Mouse (Mus musculus) testis, adult 2 months (tissue): ENCODE data around the gene Tex38. TPM values are rescaled to one million over a fixed set of nuclear protein-coding genes. Genes with fewer than 3 reads are reported as not detected.

Experiments
- H3K27ac ChIP-seq: fragments of 200-500 bp; 2 replicates; pipeline ENCODE4 v1.5.1; 2012; ENCODE audit warnings: low read depth, low read length; ENCODE audit not compliant: control insufficient read depth, insufficient read depth
- H3K27me3 ChIP-seq: fragments of 200-500 bp; 2 replicates; pipeline ENCODE4 v1.6.1; 2012; ENCODE audit warnings: mild to moderate bottlenecking, low read length, moderate library complexity; ENCODE audit not compliant: control insufficient read depth, insufficient read depth
- H3K36me3 ChIP-seq: fragments of 200-500 bp; 2 replicates; pipeline ENCODE4 v1.6.1; 2012; ENCODE audit warnings: mild to moderate bottlenecking, low read length; ENCODE audit not compliant: control insufficient read depth, insufficient read depth
- H3K4me1 ChIP-seq: fragments of 200-500 bp; 2 replicates; pipeline ENCODE4 v1.6.1; 2012; ENCODE audit warnings: low read length; ENCODE audit not compliant: control insufficient read depth, insufficient read depth
- H3K4me3 ChIP-seq: fragments of 200-500 bp; 2 replicates; pipeline ENCODE4 v1.5.1; 2012; ENCODE audit warnings: low read depth, mild to moderate bottlenecking, low read length, moderate library complexity, mixed read lengths; ENCODE audit not compliant: control insufficient read depth
- CTCF ChIP-seq: fragments of 200-500 bp; IDR thresholded peaks from 2 replicates; pipeline ENCODE4 v1.5.1; 2012; ENCODE audit warnings: low read depth, mild to moderate bottlenecking, inconsistent platforms, low read length, moderate library complexity; ENCODE audit not compliant: control insufficient read depth, insufficient read depth, insufficient replicate concordance
- POLR2A ChIP-seq: fragments of 200-500 bp; IDR thresholded peaks from 2 replicates; pipeline ENCODE4 v1.6.1; 2012; ENCODE audit warnings: low read depth, mild to moderate bottlenecking, inconsistent platforms, low read length, moderate library complexity; ENCODE audit not compliant: control insufficient read depth
- polyA plus RNA-seq: library from polyadenylated mRNA; depleted of rRNA; stranded (reverse); fragments of >200 nt; gene quantifications from 2 replicates; pipeline ENCODE4 v1.2.3, GENCODE M21; 2012; rRNA removed

The Tex38 gene
- 71.9 and 78.8 TPM in 2 replicates for polyA plus RNA-seq

- Histone ChIP-seq H3K27me3 (no peaks in the 10 kb centered on the region), H3K27ac (peak within 1 kb of the TSS; percentile 80; the same call in 1 of the 2 replicates), H3K4me1 (peaks cover 9% of the 10 kb centered on the region; the same call in 1 of the 2 replicates), H3K36me3 (no peaks in the 10 kb centered on the region), H3K4me3 (peak within 1 kb of the TSS; percentile 75)
- no peak for TF ChIP-seq CTCF
These were observed at the start of gene Tex38 for GRCm38 (mm10) chr4:115780918-115781317. Gene Tex38 (minus strand): TSS chr4:115781018.

GRCm38 (mm10) chr4:115830491-115830890 is 49.7 kb upstream of the Tex38 start:
- no peak for TF ChIP-seq CTCF
- no peak overlapping the region for H3K27ac ChIP-seq
- H3K36me3 ChIP-seq, result no peaks in the 10 kb centered on the region
- no peak overlapping the region for H3K4me3 ChIP-seq
- H3K4me1 ChIP-seq, result peaks cover 11% of the 10 kb centered on the region
- H3K27me3 ChIP-seq, result no peaks in the 10 kb centered on the region

- no peak for TF ChIP-seq POLR2A
- H3K4me3 ChIP-seq, result peak overlapping the region; percentile 88
- H3K4me1 ChIP-seq, result peaks cover 11% of the 10 kb centered on the region
- H3K36me3 ChIP-seq, result no peaks in the 10 kb centered on the region
- H3K27ac ChIP-seq, result no peak overlapping the region
- no peaks in the 10 kb centered on the region for H3K27me3 ChIP-seq
These were observed 47.7 kb upstream of the Tex38 start for GRCm38 (mm10) chr4:115828572-115828902.

- peak within 1 kb of the TSS; percentile 88 for H3K4me3 ChIP-seq
- TF ChIP-seq POLR2A, result no peak
- no peaks in the 10 kb centered on the region for H3K27me3 ChIP-seq
- H3K27ac ChIP-seq, result peak within 1 kb of the TSS; percentile 67
- H3K36me3 ChIP-seq, result no peaks in the 10 kb centered on the region
- peaks cover 11% of the 10 kb centered on the region for H3K4me1 ChIP-seq
These were observed 47.2 kb upstream of the Tex38 start, which contains the start of gene Mob3c for GRCm38 (mm10) chr4:115827888-115828571. Gene Mob3c (plus strand): TSS chr4:115828092.

- H3K27ac ChIP-seq, result no peak overlapping the region
- peak overlapping the region; percentile 88 for H3K4me3 ChIP-seq
- peaks cover 11% of the 10 kb centered on the region for H3K4me1 ChIP-seq
- H3K36me3 ChIP-seq, result no peaks in the 10 kb centered on the region
- TF ChIP-seq POLR2A (no peak), CTCF (no peak)
- no peaks in the 10 kb centered on the region for H3K27me3 ChIP-seq
These were observed 46.7 kb upstream of the Tex38 start for GRCm38 (mm10) chr4:115827535-115827887.

- no peak overlapping the region for H3K4me3 ChIP-seq
- no peak overlapping the region for H3K27ac ChIP-seq
These were observed 46.2 kb upstream of the Tex38 start for GRCm38 (mm10) chr4:115827066-115827465.

GRCm38 (mm10) chr4:115825271-115825670 is 44.5 kb upstream of the Tex38 start:
- Histone ChIP-seq H3K27me3 (no peaks in the 10 kb centered on the region), H3K4me3 (no peak overlapping the region), H3K36me3 (no peaks in the 10 kb centered on the region), H3K4me1 (peaks cover 11% of the 10 kb centered on the region), H3K27ac (no peak overlapping the region)
- TF ChIP-seq POLR2A (no peak), CTCF (no peak)

More at GRCm38 (mm10) chr4:115827066-115827465, 46.2 kb upstream of the Tex38 start:
- no peak for TF ChIP-seq CTCF
- no peak for TF ChIP-seq POLR2A
- Histone ChIP-seq H3K4me1 (peaks cover 11% of the 10 kb centered on the region), H3K36me3 (no peaks in the 10 kb centered on the region), H3K27me3 (no peaks in the 10 kb centered on the region)

GRCm38 (mm10) chr4:115824178-115824577 is 43.4 kb upstream of the Tex38 start:
- H3K36me3 ChIP-seq, result no peaks in the 10 kb centered on the region
- no peaks in the 10 kb centered on the region for H3K27me3 ChIP-seq
- peaks cover 9% of the 10 kb centered on the region for H3K4me1 ChIP-seq
- no peak overlapping the region for H3K4me3 ChIP-seq
- no peak overlapping the region for H3K27ac ChIP-seq
- TF ChIP-seq POLR2A (no peak), CTCF (no peak)
